Mouse (Mus musculus) urinary bladder, postnatal 14 days (tissue): ENCODE results near the gene Chrng.
A peak's percentile ranks its signal among the peaks of the same experiment; 100 is the strongest.

Experiments used
- DNase-seq: peaks from one replicate; pipeline ENCODE4 v3.0.0; 2021; ENCODE audit warnings: low spot score

Gene Chrng

GRCm38 (mm10) chr1:87198119-87199065, 6.1 kb upstream of the Chrng start:
- DNase-seq, result no peak

- no peak for DNase-seq
Observed at GRCm38 (mm10) chr1:87200811-87201210, 3.6 kb upstream of the Chrng start.

GRCm38 (mm10) chr1:87201848-87202247, 2.6 kb upstream of the Chrng start:
- DNase-seq, result no peak

- no peak for DNase-seq
Observed at GRCm38 (mm10) chr1:87203779-87204178, 678 bp upstream of the Chrng start.

- DNase-seq, result no peak
Observed at GRCm38 (mm10) chr1:87205038-87205437, 581 bp downstream of the Chrng start.

GRCm38 (mm10) chr1:87205502-87205901, 1.0 kb downstream of the Chrng start:
- DNase-seq, result no peak

GRCm38 (mm10) chr1:87206339-87206738, 1.9 kb downstream of the Chrng start:
- no peak for DNase-seq

GRCm38 (mm10) chr1:87211431-87211830, 7.0 kb downstream of the Chrng start:
- DNase-seq, result no peak

- peak; percentile 96 for DNase-seq
Observed at GRCm38 (mm10) chr1:87213735-87214704, 9.6 kb downstream of the Chrng start, which contains the start of gene Eif4e2. TSS of gene Eif4e2 (plus strand) at chr1:87213914.

GRCm38 (mm10) chr1:87214748-87215147, 10.3 kb downstream of the Chrng start:
- DNase-seq, result no peak

- no peak for DNase-seq
Observed at GRCm38 (mm10) chr1:87217938-87218337, 13.5 kb downstream of the Chrng start.

- no peak for DNase-seq
Observed at GRCm38 (mm10) chr1:87225739-87226138, 21.3 kb downstream of the Chrng start.

GRCm38 (mm10) chr1:87226409-87227159, 22.1 kb downstream of the Chrng start:
- DNase-seq, result no peak

- DNase-seq, result no peak
Observed at GRCm38 (mm10) chr1:87227160-87227550, 22.7 kb downstream of the Chrng start.

GRCm38 (mm10) chr1:87230606-87231005, 26.1 kb downstream of the Chrng start:
- no peak for DNase-seq

- DNase-seq, result no peak
Observed at GRCm38 (mm10) chr1:87232197-87232596, 27.7 kb downstream of the Chrng start.

GRCm38 (mm10) chr1:87239056-87239455, 34.6 kb downstream of the Chrng start:
- no peak for DNase-seq

- DNase-seq, result no peak
Observed at GRCm38 (mm10) chr1:87243021-87243420, 38.6 kb downstream of the Chrng start.

GRCm38 (mm10) chr1:87245430-87245829, 41.0 kb downstream of the Chrng start:
- DNase-seq, result no peak

- peak; percentile 77 for DNase-seq
Observed at GRCm38 (mm10) chr1:87245929-87246815, 41.7 kb downstream of the Chrng start.
